Mouse (Mus musculus): ENCODE results near the gene Cds2. TPM values are rescaled to one million over a fixed set of nuclear protein-coding genes. Genes with fewer than 3 reads are reported as not detected.
"Not testable (repeated sequence)": the region's sequence is repeated elsewhere in the genome, so short reads cannot be mapped to it uniquely, and the experiment has no call there.

Cds2 gene
- polyA plus RNA-seq, 1 experiment from 2014 or later, result 21.3 TPM

DNA sequence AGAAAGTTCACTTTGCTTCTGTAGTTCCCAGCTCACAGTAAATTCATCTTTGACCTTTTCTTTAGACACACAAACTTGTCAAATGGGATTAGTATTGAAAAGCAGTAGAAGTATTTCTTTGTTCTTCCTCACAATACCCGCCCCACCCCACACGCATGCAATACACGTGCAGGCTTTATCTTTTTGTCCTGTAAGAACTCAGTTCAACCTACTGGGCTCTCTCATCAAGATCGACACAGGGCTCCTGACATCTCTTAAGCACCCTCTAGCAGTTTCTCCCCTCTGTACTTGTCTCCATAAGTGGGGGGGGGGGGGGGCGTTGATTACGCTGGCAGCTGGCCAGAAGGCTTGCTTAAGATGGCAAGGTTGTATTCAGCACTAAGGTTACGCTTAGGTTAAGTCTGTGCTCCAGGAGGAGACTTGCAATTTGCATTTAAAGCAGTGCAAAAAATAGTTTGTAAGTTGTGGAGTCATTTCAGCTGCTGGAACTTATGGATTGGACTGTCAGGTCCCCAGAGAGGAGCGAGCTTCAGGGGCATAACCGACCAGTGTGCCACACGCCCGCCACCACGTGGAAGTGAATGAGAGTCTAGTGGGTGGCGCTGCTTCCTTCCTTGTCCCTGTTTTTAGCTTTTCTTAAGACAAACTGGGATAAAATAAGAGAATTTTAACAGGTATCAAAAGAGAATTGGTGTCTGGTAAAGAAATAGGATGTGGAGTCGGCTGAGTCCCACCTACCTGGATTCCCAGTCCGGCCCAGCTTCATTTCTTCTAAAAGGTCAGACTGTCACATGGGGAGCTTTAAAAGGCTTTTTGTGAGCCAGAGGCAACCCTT lies 20.5 kb downstream of the Cds2 start:
- H3K27ac ChIP-seq (ENCODE audit: low read depth), result peak overlapping the region; percentile 57; the same call in 1 of the 2 replicates
- H3K36me3 ChIP-seq (ENCODE audit: control insufficient read depth, insufficient read depth, low read length), result 0 out of 2 replicates have a peak, but pooled peaks cover 3% of the 10 kb centered on the region
- no peak overlapping the region for H3K4me2 ChIP-seq (ENCODE audit: low read length)
- no peak overlapping the region for H3K9ac ChIP-seq (ENCODE audit: low read length)
- no peaks in the 10 kb centered on the region for H3K27me3 ChIP-seq (replicated peaks; ENCODE audit: control insufficient read depth, insufficient read depth, low read length)
- ATAC-seq (replicated peaks; ENCODE audit: low FRiP score, low TSS enrichment, low read depth) (no peak), DNase-seq (ENCODE audit: low spot score) (no peak)
- H3K4me1 ChIP-seq (replicated peaks; ENCODE audit: control insufficient read depth, insufficient read depth, low read length), result peaks cover 35% of the 10 kb centered on the region
- no peaks in the 10 kb centered on the region for H3K9me3 ChIP-seq (ENCODE audit: control insufficient read depth, low read length)
- no peak overlapping the region for H3K4me3 ChIP-seq (ENCODE audit: low read depth, low read length)
- 66% methylated on average over 15 of the region's 15 CpGs for WGBS

GRCm38 (mm10) chr2:132284492-132285139 lies 21.7 kb downstream of the Cds2 start:
- Histone ChIP-seq H3K4me2 (ENCODE audit: low read length) (no peak overlapping the region; the same call in 1 of the 2 replicates), H3K36me3 (ENCODE audit: control insufficient read depth, insufficient read depth, low read length) (0 out of 2 replicates have a peak, but pooled peaks cover 3% of the 10 kb centered on the region), H3K27me3 (replicated peaks; ENCODE audit: control insufficient read depth, insufficient read depth, low read length) (no peaks in the 10 kb centered on the region), H3K9me3 (ENCODE audit: control insufficient read depth, low read length) (no peaks in the 10 kb centered on the region), H3K27ac (ENCODE audit: low read depth) (peak overlapping the region; percentile 45; the same call in 1 of the 2 replicates), H3K9ac (ENCODE audit: low read length) (0 out of 2 replicates have a peak overlapping the region, but pooled peaks have one; percentile 3), H3K4me3 (ENCODE audit: low read depth, low read length) (no peak overlapping the region), H3K4me1 (replicated peaks; ENCODE audit: control insufficient read depth, insufficient read depth, low read length) (peaks cover 35% of the 10 kb centered on the region)
- ATAC-seq (replicated peaks; ENCODE audit: low FRiP score, low TSS enrichment, low read depth) (no peak; the same call in 1 of the 2 replicates), DNase-seq (ENCODE audit: low spot score) (no peak)
- WGBS, result 51% methylated on average over 12 of the region's 12 CpGs

DNA sequence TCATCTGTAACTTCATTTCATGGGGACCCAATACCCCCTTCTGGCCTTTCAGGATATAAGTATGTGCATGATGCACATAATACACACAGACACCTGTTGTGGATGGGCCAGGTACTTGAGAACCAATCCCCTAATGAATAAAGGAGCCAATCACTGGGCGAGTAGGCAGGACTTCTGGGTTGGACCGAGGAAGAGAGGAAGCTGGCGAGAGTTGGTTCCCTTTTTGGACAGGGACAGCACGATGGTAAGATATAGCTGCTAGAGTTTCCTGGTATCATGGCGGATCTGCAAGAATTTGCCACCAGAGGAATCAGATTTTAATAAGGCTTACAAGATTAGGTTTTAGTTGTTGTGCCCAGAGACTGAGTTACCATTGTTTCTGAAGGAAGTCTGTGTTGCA lies 22.8 kb downstream of the Cds2 start:
- H3K9me3 ChIP-seq (ENCODE audit: control insufficient read depth, low read length); H3K9ac ChIP-seq (ENCODE audit: low read length); H3K36me3 ChIP-seq (ENCODE audit: control insufficient read depth, insufficient read depth, low read length); H3K27ac ChIP-seq (ENCODE audit: low read depth); H3K4me3 ChIP-seq (ENCODE audit: low read depth, low read length); H3K4me2 ChIP-seq (ENCODE audit: low read length); DNase-seq (ENCODE audit: low spot score); H3K27me3 ChIP-seq (replicated peaks; ENCODE audit: control insufficient read depth, insufficient read depth, low read length); ATAC-seq (replicated peaks; ENCODE audit: low FRiP score, low TSS enrichment, low read depth): not testable (repeated sequence)
- 95% methylated on average over 5 of the region's 5 CpGs for WGBS
- peaks cover 35% of the 10 kb centered on the region for H3K4me1 ChIP-seq (replicated peaks; ENCODE audit: control insufficient read depth, insufficient read depth, low read length)

DNA sequence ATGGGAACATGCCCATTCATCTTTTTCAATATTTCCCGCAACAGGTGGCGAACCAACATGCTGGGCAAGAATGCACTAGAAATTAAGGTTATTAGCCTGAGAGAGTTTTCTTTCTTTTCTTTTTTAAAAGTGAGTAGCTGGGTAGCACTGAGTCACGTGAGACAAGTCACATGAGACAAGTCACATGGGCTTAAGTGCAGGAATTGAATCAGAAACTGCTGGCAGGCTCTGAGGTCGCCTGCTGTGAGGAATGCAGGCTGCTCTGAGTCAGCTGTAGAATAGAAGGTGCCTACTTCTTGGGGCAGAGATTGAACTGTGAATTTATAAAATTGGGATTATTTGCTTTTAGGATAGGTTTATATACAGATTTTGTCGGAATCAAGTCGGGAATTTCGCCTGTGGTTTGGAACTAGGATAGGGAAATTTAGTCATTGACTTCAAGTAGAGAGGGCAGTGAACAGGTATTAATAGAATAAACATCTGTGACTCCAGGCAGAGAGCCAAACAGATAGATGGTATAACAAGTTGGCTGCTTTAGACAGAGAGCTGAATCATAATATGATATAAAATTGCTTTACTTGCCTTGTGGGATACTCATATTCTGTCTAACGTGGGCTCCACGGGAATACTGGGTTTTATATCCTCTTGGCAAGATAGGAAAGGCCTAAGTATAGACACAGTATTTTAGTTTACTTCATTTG lies 23.6 kb downstream of the Cds2 start:
- no peaks in the 10 kb centered on the region for H3K9me3 ChIP-seq (ENCODE audit: control insufficient read depth, low read length)
- no peaks in the 10 kb centered on the region for H3K27me3 ChIP-seq (replicated peaks; ENCODE audit: control insufficient read depth, insufficient read depth, low read length)
- DNase-seq (ENCODE audit: low spot score) (no peak), ATAC-seq (replicated peaks; ENCODE audit: low FRiP score, low TSS enrichment, low read depth) (no peak)
- H3K36me3 ChIP-seq (ENCODE audit: control insufficient read depth, insufficient read depth, low read length), result no peaks in the 10 kb centered on the region
- no peak overlapping the region for H3K27ac ChIP-seq (ENCODE audit: low read depth)
- no peak overlapping the region for H3K4me2 ChIP-seq (ENCODE audit: low read length)
- WGBS, result 86% methylated on average over 9 of the region's 9 CpGs
- H3K4me1 ChIP-seq (replicated peaks; ENCODE audit: control insufficient read depth, insufficient read depth, low read length), result peaks cover 34% of the 10 kb centered on the region
- no peak overlapping the region for H3K9ac ChIP-seq (ENCODE audit: low read length)
- H3K4me3 ChIP-seq (ENCODE audit: low read depth, low read length), result no peak overlapping the region

DNA sequence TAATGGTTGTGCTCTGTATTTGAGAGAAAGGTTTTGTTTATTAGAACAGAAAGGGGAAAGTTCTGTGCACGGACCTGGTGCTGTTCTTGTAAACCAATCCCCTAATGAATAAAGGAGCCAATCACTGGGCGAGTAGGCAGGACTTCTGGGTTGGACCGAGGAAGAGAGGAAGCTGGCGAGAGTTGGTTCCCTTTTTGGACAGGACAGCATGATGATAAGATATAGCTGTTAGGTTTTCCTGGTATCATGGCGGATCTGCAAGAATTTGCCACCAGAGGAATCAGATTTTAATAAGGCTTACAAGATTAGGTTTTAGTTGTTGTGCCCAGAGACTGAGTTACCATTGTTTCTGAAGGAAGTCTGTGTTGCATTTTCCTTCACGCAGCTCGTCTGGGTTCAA lies 26.3 kb downstream of the Cds2 start:
- not testable (repeated sequence) for H3K9ac ChIP-seq (ENCODE audit: low read length); H3K4me2 ChIP-seq (ENCODE audit: low read length); H3K4me1 ChIP-seq (replicated peaks; ENCODE audit: control insufficient read depth, insufficient read depth, low read length); H3K36me3 ChIP-seq (ENCODE audit: control insufficient read depth, insufficient read depth, low read length); H3K4me3 ChIP-seq (ENCODE audit: low read depth, low read length); H3K27ac ChIP-seq (ENCODE audit: low read depth); ATAC-seq (replicated peaks; ENCODE audit: low FRiP score, low TSS enrichment, low read depth); DNase-seq (ENCODE audit: low spot score); H3K9me3 ChIP-seq (ENCODE audit: control insufficient read depth, low read length); H3K27me3 ChIP-seq (replicated peaks; ENCODE audit: control insufficient read depth, insufficient read depth, low read length)
- WGBS, result 67% methylated on average over 5 of the region's 7 CpGs

- Histone ChIP-seq H3K4me3 (ENCODE audit: low read depth, low read length) (no peak overlapping the region), H3K27ac (ENCODE audit: low read depth) (no peak overlapping the region), H3K4me2 (ENCODE audit: low read length) (no peak overlapping the region), H3K36me3 (ENCODE audit: control insufficient read depth, insufficient read depth, low read length) (peaks cover 16% of the 10 kb centered on the region), H3K9ac (ENCODE audit: low read length) (no peak overlapping the region), H3K27me3 (replicated peaks; ENCODE audit: control insufficient read depth, insufficient read depth, low read length) (no peaks in the 10 kb centered on the region), H3K4me1 (replicated peaks; ENCODE audit: control insufficient read depth, insufficient read depth, low read length) (no peaks in the 10 kb centered on the region), H3K9me3 (ENCODE audit: control insufficient read depth, low read length) (no peaks in the 10 kb centered on the region)
- DNase-seq (ENCODE audit: low spot score) (no peak), ATAC-seq (replicated peaks; ENCODE audit: low FRiP score, low TSS enrichment, low read depth) (no peak)
- 79% methylated on average over 6 of the region's 6 CpGs for WGBS
Observed at GRCm38 (mm10) chr2:132290808-132291207, 27.9 kb downstream of the Cds2 start.

- ATAC-seq (replicated peaks; ENCODE audit: low FRiP score, low TSS enrichment, low read depth) (no peak), DNase-seq (ENCODE audit: low spot score) (no peak)
- Histone ChIP-seq H3K27me3 (replicated peaks; ENCODE audit: control insufficient read depth, insufficient read depth, low read length) (no peaks in the 10 kb centered on the region), H3K4me2 (ENCODE audit: low read length) (no peak overlapping the region), H3K4me1 (replicated peaks; ENCODE audit: control insufficient read depth, insufficient read depth, low read length) (no peaks in the 10 kb centered on the region), H3K4me3 (ENCODE audit: low read depth, low read length) (no peak overlapping the region), H3K9ac (ENCODE audit: low read length) (no peak overlapping the region), H3K36me3 (ENCODE audit: control insufficient read depth, insufficient read depth, low read length) (peaks cover 21% of the 10 kb centered on the region), H3K27ac (ENCODE audit: low read depth) (no peak overlapping the region), H3K9me3 (ENCODE audit: control insufficient read depth, low read length) (no peaks in the 10 kb centered on the region)
- WGBS, result 76% methylated on average over 3 of the region's 3 CpGs
Observed at GRCm38 (mm10) chr2:132291265-132291664, 28.3 kb downstream of the Cds2 start.

- Histone ChIP-seq H3K27ac (ENCODE audit: low read depth) (no peak overlapping the region), H3K4me1 (replicated peaks; ENCODE audit: control insufficient read depth, insufficient read depth, low read length) (no peaks in the 10 kb centered on the region), H3K27me3 (replicated peaks; ENCODE audit: control insufficient read depth, insufficient read depth, low read length) (no peaks in the 10 kb centered on the region), H3K4me3 (ENCODE audit: low read depth, low read length) (no peak overlapping the region), H3K9me3 (ENCODE audit: control insufficient read depth, low read length) (no peaks in the 10 kb centered on the region), H3K9ac (ENCODE audit: low read length) (no peak overlapping the region), H3K36me3 (ENCODE audit: control insufficient read depth, insufficient read depth, low read length) (peaks cover 28% of the 10 kb centered on the region), H3K4me2 (ENCODE audit: low read length) (no peak overlapping the region)
- WGBS, result 37% methylated on average over 4 of the region's 4 CpGs
- ATAC-seq (replicated peaks; ENCODE audit: low FRiP score, low TSS enrichment, low read depth) (no peak), DNase-seq (ENCODE audit: low spot score) (no peak)
Observed at GRCm38 (mm10) chr2:132292083-132292482, 29.1 kb downstream of the Cds2 start.
